Mouse (Mus musculus) embryo, embryonic 10 days (tissue): ENCODE measurements at regions not wholly inside any gene's neighbourhood (a gene's known extent, or its start where the extent isn't known, plus 50 kb on each side); places are given as distances from the start of the nearest gene placed in this dataset.
A peak's percentile ranks its signal among the peaks of the same experiment; 100 is the strongest.

Experiments
- DNase-seq: peaks from one replicate; pipeline ENCODE4 v3.0.0-alpha.2; 2015; ENCODE audit warnings: low spot score

DNA sequence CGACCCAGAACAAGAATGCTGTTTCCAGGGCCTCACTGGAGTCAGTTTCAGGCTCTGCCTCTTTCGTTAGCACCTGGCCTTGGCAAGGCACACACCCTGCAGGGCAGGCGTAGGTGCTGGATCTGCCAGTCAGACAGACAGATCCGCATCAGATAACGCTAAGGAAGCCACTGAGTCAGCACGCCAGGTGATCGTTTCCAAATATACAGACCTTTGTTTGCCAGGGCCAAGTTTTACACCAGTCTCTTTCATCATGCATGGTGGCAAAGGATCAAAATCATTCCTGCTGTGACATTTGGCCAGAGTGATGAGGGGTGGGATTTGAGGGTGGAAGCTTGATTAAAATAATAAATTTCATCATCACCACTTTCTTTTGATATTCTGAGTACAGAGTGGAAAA is 411.0 kb downstream of the Ofcc1 start:
- DNase-seq, result no peak

- no peak for DNase-seq
Observed at GRCm38 (mm10) chr13:39935216-39935615, 426.0 kb downstream of the Ofcc1 start.

GRCm38 (mm10) chr13:39931487-39931886 is 429.8 kb downstream of the Ofcc1 start:
- no peak for DNase-seq

DNA sequence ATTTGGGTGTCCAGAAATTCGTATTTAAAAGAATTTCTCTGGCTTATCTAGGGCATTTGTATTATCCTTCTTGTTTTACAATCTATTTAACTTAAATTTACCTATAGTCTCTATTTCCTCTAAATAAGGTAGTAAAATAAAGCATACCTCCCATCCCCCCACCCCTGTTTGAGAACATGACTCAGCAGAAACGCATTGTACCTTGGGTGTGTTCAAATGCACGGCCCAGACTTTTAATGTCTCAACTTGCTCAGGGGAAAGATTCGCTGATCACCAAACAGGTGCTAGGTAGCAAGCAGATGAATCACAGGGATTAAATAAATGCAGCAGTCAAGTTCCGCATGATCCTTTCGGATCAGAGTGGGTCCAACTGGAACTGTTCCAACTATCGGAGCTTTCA is 432.7 kb downstream of the Ofcc1 start:
- DNase-seq, result no peak

GRCm38 (mm10) chr13:39924366-39924765 is 436.9 kb downstream of the Ofcc1 start:
- no peak for DNase-seq

DNA sequence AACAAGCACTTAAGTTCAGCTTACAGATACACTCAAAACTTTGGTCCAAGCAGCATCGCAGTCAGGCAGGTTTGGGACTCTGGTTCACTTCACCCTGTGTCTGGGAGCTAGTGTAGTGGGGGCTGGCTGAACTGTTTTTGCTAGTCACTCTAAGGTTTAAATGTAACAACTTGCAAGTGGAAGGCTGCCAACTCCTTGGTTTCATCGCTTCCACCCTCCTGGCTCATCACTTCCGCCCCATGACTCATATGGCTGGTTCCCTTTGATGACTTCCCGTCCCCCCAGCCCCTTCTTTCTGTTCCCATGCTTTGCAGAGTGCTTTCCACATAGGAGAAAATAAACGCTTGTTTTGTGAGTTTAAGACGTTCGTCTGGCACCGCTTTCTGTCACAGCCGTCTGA is 438.1 kb downstream of the Ofcc1 start:
- no peak for DNase-seq

DNA sequence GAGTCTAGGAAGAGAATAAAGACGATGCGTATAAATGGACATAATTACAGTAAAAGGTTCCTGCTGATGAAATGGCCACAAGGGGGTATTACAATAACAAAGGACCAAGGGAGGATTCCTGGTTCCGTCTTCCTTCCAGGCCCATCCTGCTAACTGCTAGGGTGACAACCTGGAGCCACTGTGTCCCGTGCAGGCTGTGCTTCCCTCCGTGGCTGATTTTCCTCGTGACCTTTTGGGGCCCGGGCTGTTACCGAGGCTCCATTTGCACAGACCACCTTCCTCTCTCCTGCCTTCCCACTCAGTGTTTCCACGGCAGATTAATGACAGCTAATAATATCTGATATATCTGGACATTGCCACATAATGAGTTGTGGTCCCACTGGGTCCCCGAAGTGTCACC is 453.5 kb downstream of the Ofcc1 start:
- DNase-seq, result no peak

DNA sequence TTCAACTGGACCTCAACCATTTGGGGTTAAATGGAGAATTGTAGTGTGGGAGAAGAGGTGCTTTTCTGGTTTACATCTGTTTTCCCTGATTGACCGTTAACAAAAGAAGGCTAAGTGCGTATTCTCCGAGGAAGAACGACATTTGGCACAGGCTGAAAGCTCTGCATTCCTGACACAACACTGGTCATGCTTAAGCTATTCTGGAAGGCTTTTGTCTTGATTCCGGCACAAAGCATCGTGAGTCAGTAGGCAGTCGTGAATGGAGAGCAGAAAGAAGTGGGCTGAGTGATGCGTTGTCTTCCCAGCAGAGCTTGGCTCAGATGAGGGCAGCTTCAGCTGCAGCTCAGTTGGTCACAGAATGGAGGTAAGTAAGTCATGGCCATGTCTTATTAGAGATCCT is 457.0 kb downstream of the Ofcc1 start:
- DNase-seq, result peak; percentile 27

GRCm38 (mm10) chr13:39903319-39903718 is 457.9 kb downstream of the Ofcc1 start:
- DNase-seq, result no peak

DNA sequence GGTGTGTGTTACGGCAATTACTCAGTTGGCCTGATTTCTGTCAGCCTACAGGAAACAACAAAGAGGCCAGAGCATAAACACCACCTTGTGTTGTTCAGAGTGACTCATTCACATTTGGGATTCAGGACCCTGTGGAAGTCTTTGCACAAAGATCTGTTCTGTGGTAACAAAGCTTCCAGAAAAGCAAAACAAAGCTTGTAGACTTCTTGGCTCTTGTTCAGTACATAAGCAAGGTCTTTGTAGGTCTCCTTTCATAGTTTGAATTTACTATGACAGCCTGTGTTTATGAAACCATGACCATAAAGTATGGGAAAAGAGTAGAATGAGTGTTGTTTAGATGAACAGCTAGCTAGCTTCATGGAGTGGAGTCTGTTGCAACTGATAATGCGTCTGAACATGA is 461.9 kb downstream of the Ofcc1 start:
- no peak for DNase-seq

DNA sequence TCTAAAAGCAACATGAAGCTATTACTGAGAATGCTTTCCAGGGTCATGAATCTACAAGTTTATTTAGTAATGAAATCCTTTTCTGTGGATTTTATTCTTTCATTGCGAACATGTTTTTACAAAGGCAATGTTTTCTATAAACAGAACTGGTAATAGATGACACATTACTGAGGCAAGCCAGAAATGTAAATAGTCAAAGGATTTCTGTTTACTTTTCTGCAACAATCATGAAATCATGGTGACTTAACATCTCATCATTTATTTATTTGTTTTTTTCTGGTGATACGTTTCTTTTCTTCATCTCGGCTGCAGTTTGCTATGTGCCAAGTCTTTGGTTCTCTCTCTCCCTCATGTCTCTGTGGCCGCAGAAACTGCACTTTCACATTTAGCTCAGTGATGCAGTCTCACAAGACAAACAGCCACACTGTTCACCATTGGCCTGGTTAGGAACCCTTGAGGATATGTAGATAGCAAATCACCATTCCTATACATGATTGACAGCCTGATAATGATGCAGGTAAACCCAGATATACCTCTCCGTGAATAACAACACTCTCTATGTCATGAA is 462.8 kb downstream of the Ofcc1 start:
- no peak for DNase-seq

DNA sequence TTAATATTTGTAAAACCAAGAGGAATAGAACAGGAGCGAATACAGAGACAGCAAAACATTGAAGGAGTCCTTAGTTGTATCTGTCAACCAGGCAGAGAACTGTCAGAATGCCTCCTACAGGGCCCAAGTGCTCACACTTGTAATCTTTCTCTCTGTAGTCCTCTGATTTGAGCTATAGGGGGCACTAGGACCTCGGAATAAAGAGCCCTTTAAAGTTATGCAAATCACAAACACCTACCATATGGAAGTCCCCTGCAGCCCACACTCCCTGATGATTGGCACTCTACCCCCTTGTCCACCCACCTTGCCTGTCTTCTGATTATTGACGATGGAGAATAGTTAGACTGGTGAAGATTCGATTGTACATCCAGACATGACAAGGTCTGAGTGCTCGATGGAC is 467.1 kb downstream of the Ofcc1 start:
- peak; percentile 14 for DNase-seq

DNA sequence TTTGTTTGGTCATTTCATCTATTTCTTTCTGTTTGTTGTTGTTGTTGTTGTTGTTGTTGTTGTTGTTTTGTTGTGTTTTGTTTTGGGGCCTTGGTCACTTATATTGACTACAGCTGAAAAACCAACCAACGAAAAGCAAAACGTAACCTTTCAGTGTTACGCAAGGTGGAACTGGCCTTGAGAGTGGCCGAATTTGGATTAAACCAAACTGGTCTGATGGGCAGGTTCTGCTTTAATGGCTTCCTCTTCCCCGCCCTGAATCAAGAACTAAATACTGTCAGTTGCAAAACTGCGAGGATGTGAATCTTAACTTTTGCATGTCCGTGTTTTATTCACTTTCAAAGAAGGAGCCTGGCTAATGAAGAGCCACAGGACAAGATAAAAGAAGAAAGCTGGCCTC is 480.2 kb downstream of the Ofcc1 start:
- no peak for DNase-seq

- DNase-seq, result peak; percentile 21
Observed at GRCm38 (mm10) chr13:39880136-39880535, 481.1 kb downstream of the Ofcc1 start.

- DNase-seq, result peak; percentile 89
Observed at GRCm38 (mm10) chr13:39877361-39878141, 483.7 kb downstream of the Ofcc1 start.

DNA sequence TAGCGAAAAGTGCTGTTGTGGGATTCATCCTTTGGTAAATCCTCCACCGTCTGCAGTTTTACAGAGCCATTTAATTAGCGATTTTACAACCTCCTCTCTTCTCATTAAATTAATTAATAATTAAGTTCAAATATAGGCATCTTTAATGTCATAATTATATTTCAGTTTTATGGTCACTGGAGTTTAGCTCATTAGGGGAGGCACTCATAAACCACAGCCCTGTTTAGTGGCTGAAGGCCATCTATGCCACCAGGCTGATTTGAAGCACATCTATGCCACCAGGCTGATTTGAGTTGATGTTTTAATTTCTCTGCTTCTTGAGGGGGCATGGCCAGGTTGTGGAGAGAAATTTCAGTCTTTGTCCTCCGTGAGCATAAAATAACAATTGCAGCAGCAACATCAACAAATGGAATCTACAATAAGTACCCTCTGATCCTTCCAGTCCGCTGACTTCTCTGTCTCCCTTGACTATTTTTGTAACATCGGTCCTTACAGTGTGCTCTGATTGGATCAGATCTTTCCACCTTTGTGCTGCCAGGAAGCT is 508.9 kb downstream of the Ofcc1 start:
- no peak for DNase-seq

GRCm38 (mm10) chr13:39849391-39849790 is 511.9 kb downstream of the Ofcc1 start:
- DNase-seq, result no peak

DNA sequence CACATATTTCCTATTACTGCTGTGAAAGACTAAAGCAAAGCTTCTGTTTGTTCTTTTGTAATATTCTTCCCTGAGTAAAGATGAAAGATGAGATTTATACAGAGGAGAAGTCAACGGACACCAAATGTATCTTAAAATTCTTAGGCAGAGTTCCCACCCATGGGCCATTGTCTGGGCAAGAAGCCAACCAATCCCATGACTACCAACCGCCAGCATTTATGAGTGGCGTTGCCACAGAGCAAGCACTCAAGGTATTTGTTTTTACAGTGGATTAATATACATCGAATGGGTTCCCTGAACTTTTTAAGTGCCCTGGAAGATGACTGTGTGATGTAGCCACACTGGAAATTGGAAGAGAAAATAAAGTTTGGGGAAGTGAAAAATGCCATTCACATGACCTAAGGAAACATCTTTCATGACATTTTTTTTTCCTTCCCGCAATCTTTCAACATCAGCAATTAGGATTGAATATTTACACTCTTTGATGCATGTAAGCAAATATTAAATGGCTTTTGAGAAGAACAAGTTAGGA is 525.1 kb downstream of the Ofcc1 start:
- DNase-seq, result no peak

GRCm38 (mm10) chr13:39835302-39835701 is 525.9 kb downstream of the Ofcc1 start:
- no peak for DNase-seq

DNA sequence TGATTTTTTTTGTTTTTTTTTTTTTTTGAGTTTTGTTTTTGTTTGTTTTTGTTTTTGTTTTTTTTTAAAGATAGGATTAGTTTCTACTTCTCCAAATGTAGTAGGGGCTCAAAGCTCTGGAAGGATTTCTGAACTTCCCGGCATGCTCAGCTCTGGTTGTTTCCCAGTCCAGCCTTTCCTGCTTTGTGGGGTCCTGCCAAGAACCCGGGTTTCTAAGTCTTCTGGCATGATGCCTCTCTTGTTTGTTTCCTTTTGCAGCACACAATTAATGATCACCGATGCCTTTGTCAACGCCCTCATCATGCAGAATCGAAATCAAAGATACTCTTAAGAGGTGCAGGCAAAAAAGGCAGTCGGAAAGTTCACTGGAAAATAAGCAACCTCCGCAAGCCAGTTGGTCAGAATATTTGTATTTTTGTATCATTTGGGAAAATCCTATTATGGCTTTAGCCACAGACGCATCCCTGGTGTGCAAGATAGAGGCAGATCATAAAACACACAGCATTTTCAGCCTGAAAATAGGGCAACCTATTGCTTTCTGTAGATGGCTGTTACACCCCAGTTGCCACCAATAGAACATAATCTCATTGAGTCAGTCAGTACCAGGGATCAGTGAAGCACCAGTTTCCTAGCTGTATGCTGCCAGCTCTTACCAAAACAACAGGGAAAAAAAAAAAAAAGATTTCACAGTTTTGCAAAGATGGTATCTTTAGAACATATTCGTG is 526.6 kb downstream of the Ofcc1 start:
- no peak for DNase-seq

- DNase-seq, result peak; percentile 53
Observed at GRCm38 (mm10) chr13:39823965-39824555, 537.2 kb downstream of the Ofcc1 start.

DNA sequence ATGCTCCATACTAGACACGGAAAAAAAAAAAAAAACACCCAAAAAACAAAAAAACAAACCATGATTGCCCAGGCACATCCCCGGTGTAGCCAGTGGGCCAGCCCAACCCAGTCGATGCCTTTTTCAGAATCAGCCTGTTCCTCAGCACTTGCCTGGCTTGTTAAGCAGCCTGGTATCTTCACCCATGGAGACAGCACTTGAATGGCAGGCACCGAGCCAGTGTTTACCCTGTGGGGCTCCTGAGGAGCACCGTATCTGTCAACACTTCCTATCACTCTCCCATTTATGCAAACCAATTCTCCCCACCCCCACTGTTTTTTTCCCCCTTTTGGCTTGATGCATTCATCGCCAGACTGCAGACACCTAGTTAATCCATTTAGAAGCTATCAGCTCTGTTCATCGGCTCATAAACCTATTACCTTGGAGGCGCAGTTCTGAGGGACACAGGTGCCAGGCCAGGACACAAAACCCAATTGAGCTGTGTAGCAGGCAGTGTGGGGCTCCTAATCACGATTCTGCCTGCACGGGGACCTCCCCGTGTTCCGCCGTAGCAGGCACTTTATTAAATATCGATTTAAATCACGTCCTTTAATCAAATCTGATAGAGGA is 537.8 kb downstream of the Ofcc1 start:
- DNase-seq, result no peak
